Mouse (Mus musculus) neural tube, embryonic 11.5 days (tissue): ENCODE data around the gene Ptprd. TPM values are rescaled to one million over a fixed set of nuclear protein-coding genes. Genes with fewer than 3 reads are reported as not detected.

ENCODE experiments used
- ATAC-seq: fragments of 200-750 bp; cut with Nextera tagmentation; 2 replicates; pipeline ENCODE4 v1.8.0; 2017; ENCODE audit warnings: moderate number of reproducible peaks, mild to moderate bottlenecking, moderate TSS enrichment, moderate library complexity; ENCODE audit not compliant: insufficient read depth, low FRiP score, low TSS enrichment
- DNase-seq: peaks from one replicate; pipeline ENCODE4 v3.0.0-alpha.2; 2015; ENCODE audit warnings: low spot score
- H3K27ac ChIP-seq: fragments of 300-500 bp; sonication (generic); 2 replicates; pipeline ENCODE4 v1.5.1; 2014; ENCODE audit warnings: low read depth, mild to moderate bottlenecking, low read length
- H3K27me3 ChIP-seq: fragments of 300-500 bp; sonication (generic); 2 replicates; pipeline ENCODE4 v1.6.1; 2014; ENCODE audit warnings: mild to moderate bottlenecking, low read length, mixed read lengths; ENCODE audit not compliant: control insufficient read depth, insufficient read depth
- H3K36me3 ChIP-seq: fragments of 300-500 bp; sonication (generic); 2 replicates; pipeline ENCODE4 v1.6.1; 2014; ENCODE audit warnings: mild to moderate bottlenecking, low read length, moderate library complexity, mixed read lengths; ENCODE audit not compliant: control insufficient read depth, insufficient read depth
- H3K4me1 ChIP-seq: fragments of 300-500 bp; sonication (generic); 2 replicates; pipeline ENCODE4 v1.6.1; 2014; ENCODE audit warnings: low read length, mixed read lengths; ENCODE audit not compliant: control insufficient read depth, insufficient read depth
- H3K4me2 ChIP-seq: fragments of 300-500 bp; sonication (generic); 2 replicates; pipeline ENCODE4 v1.6.1; 2014; ENCODE audit warnings: low read depth, mild to moderate bottlenecking, moderate library complexity
- H3K4me3 ChIP-seq: fragments of 300-500 bp; sonication (generic); 2 replicates; pipeline ENCODE4 v1.5.1; 2014; ENCODE audit warnings: low read depth, low read length
- H3K9ac ChIP-seq: fragments of 300-500 bp; sonication (generic); 2 replicates; pipeline ENCODE4 v1.6.1; 2014; ENCODE audit warnings: mild to moderate bottlenecking, low read length
- H3K9me3 ChIP-seq: fragments of 300-500 bp; sonication (generic); 2 replicates; pipeline ENCODE4 v1.6.1; 2016; ENCODE audit warnings: low read length; ENCODE audit not compliant: control insufficient read depth
- WGBS: fragments of 180-500 bp; shearing (Covaris S2); extraction: QIAGEN DNeasy Blood & Tissue Kit; methylation state at CpG from one replicate; pipeline ENCODE4 v1.1.7; 2014; 5-methylcytosine and 5-hydroxymethylcytosine counted together
- polyA plus RNA-seq: library from polyadenylated mRNA; unstranded; fragments of >200 nt; fragmentation: Nextera tagmentation; extraction: Ambion mirVana; gene quantifications from 2 replicates; pipeline ENCODE4 v1.2.1, GENCODE M21; 2014

The Ptprd gene
- polyA plus RNA-seq, 1 experiment from 2014 or later: 41.2 TPM

- Histone ChIP-seq H3K4me3 (no peak overlapping the region), H3K9me3 (no peaks in the 10 kb centered on the region), H3K27ac (no peak overlapping the region), H3K4me2 (no peak overlapping the region), H3K4me1 (no peaks in the 10 kb centered on the region), H3K36me3 (no peaks in the 10 kb centered on the region), H3K9ac (no peak overlapping the region), H3K27me3 (no peaks in the 10 kb centered on the region)
- 90% methylated on average over 1 of the region's 1 CpGs for WGBS
- ATAC-seq (no peak), DNase-seq (no peak)
These were observed 43.3 kb downstream of the Ptprd start for GRCm38 (mm10) chr4:78168447-78168846.

- Histone ChIP-seq H3K27me3 (no peaks in the 10 kb centered on the region), H3K4me1 (no peaks in the 10 kb centered on the region), H3K27ac (no peak overlapping the region), H3K4me3 (no peak overlapping the region), H3K4me2 (no peak overlapping the region), H3K36me3 (no peaks in the 10 kb centered on the region), H3K9ac (no peak overlapping the region), H3K9me3 (no peaks in the 10 kb centered on the region)
- ATAC-seq (no peak), DNase-seq (no peak)
- WGBS: 82% methylated on average over 3 of the region's 3 CpGs
These were observed 51.3 kb downstream of the Ptprd start for GRCm38 (mm10) chr4:78160451-78160850.

DNA sequence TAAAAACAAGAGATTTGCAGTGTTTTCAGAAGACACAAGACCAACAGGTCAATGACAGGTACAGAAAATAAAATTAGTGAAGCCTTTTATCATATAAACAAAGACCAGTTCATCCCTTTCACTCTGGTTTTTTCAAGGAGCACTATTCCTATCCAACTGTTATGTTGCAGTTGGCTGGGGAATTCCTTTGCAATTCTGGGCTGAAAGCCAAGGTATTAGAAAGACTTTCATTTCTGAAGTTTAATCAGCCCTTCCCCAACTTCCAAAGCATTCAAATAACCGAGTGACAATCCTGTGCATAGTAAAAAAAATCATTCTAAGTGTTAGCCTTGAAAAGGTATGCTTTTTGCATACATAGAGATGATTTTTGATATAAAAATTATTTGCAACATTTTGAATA lies 61.2 kb downstream of the Ptprd start:
- H3K9ac ChIP-seq: no peak overlapping the region
- no peaks in the 10 kb centered on the region for H3K4me1 ChIP-seq
- 56% methylated on average over 1 of the region's 1 CpGs for WGBS
- H3K36me3 ChIP-seq: no peaks in the 10 kb centered on the region
- no peak for DNase-seq
- no peak overlapping the region for H3K4me3 ChIP-seq
- no peak overlapping the region for H3K4me2 ChIP-seq
- no peak overlapping the region for H3K27ac ChIP-seq
- H3K9me3 ChIP-seq: no peaks in the 10 kb centered on the region
- no peaks in the 10 kb centered on the region for H3K27me3 ChIP-seq
- ATAC-seq: no peak

DNA sequence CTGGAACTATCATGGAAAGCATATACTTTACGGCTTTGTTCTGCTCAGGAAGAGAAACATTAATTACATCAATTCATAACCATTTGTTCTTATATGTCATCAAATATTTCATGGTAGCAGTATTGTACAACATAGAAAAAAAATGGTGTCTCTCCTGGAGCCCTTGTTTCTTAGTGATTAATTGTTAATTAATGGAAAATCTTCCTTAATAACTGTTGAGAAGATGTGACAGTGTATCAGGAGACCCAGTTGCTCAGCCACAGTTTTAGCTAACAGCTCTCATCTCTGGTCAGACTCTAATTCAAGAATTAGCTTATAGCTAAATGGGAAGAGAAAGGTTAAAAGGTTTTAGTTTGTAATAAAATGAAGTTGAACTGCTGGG lies 69.0 kb downstream of the Ptprd start:
- DNase-seq (no peak), ATAC-seq (no peak)
- H3K4me2 ChIP-seq: no peak overlapping the region
- no peaks in the 10 kb centered on the region for H3K9me3 ChIP-seq
- no peak overlapping the region for H3K27ac ChIP-seq
- H3K27me3 ChIP-seq: no peaks in the 10 kb centered on the region
- H3K36me3 ChIP-seq: no peaks in the 10 kb centered on the region
- peaks cover 2% of the 10 kb centered on the region; the same call in 1 of the 2 replicates for H3K4me1 ChIP-seq
- no peak overlapping the region for H3K4me3 ChIP-seq
- WGBS: 70% methylated on average over 1 of the region's 1 CpGs
- H3K9ac ChIP-seq: no peak overlapping the region

DNA sequence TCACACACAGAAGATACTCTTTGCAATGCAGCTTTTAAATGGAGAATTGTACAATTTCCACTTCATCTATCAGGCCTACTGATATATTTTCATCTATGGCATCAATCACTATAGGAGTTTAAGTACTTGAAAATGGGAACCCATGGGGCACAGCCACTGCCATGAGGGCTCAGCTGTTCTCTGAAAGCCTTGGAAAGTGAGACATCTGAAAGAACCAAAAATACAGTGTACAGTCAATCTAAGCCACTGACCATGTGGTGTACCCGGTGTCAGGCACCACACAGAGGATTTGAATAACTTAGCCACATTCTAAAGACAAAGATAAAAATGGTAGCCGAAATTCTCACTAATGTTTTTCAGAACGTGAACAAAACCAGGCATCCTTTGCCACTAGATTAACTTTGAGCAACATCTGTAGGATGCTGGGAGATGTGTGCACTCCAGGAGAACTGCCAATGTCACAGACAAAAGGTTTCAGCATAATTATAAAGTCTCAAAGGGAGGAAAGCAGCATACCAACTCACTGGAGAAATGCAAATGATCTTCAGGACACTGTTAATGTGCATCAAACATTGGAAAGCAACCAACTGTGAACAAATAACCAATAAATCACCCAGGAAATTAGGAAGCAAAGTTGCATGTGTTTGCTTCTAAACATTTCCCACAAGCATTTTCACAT lies 69.5 kb downstream of the Ptprd start:
- ATAC-seq (peak; percentile 69), DNase-seq (no peak)
- peaks cover 2% of the 10 kb centered on the region; the same call in 1 of the 2 replicates for H3K4me1 ChIP-seq
- H3K27me3 ChIP-seq: no peaks in the 10 kb centered on the region
- no peak overlapping the region for H3K27ac ChIP-seq
- no peak overlapping the region for H3K4me3 ChIP-seq
- H3K4me2 ChIP-seq: no peak overlapping the region
- 71% methylated on average over 3 of the region's 3 CpGs for WGBS
- no peaks in the 10 kb centered on the region for H3K36me3 ChIP-seq
- no peaks in the 10 kb centered on the region for H3K9me3 ChIP-seq
- no peak overlapping the region for H3K9ac ChIP-seq

GRCm38 (mm10) chr4:78110898-78111297 lies 100.9 kb downstream of the Ptprd start:
- Histone ChIP-seq H3K36me3 (no peaks in the 10 kb centered on the region), H3K4me1 (no peaks in the 10 kb centered on the region), H3K27me3 (no peaks in the 10 kb centered on the region), H3K9ac (no peak overlapping the region), H3K27ac (no peak overlapping the region), H3K4me2 (no peak overlapping the region), H3K4me3 (no peak overlapping the region), H3K9me3 (no peaks in the 10 kb centered on the region)
- DNase-seq: no peak
- 17% methylated on average over 3 of the region's 3 CpGs for WGBS
- no peak for ATAC-seq

GRCm38 (mm10) chr4:78097526-78097925 lies 114.2 kb downstream of the Ptprd start:
- Histone ChIP-seq H3K4me2 (no peak overlapping the region), H3K9me3 (no peaks in the 10 kb centered on the region), H3K4me1 (no peaks in the 10 kb centered on the region), H3K36me3 (no peaks in the 10 kb centered on the region), H3K27ac (no peak overlapping the region), H3K9ac (no peak overlapping the region), H3K4me3 (no peak overlapping the region), H3K27me3 (no peaks in the 10 kb centered on the region)
- DNase-seq: no peak
- no peak for ATAC-seq

DNA sequence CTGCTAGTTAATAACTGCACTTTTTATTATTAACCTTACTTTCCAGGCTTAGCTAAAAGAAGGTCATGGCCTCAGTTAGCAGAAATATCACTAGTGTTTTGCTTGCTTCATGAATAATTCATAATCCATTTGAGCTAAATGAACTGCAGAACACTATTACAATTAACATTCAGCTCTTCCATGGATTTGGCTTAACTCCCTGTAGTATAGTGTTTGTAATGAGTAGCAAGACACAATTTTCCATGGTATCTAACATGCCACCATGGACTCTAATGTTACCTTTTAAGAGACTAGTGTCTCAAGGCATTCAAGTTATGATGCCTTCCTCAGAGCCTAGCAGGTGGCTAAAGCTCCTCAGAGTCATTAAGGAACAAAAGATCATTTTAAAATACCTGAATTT lies 129.0 kb downstream of the Ptprd start:
- DNase-seq (no peak), ATAC-seq (no peak)
- no peak overlapping the region for H3K9ac ChIP-seq
- H3K9me3 ChIP-seq: no peaks in the 10 kb centered on the region
- no peaks in the 10 kb centered on the region for H3K36me3 ChIP-seq
- no peak overlapping the region for H3K4me3 ChIP-seq
- H3K4me1 ChIP-seq: no peaks in the 10 kb centered on the region
- H3K4me2 ChIP-seq: no peak overlapping the region
- H3K27me3 ChIP-seq: no peaks in the 10 kb centered on the region
- no peak overlapping the region for H3K27ac ChIP-seq

DNA sequence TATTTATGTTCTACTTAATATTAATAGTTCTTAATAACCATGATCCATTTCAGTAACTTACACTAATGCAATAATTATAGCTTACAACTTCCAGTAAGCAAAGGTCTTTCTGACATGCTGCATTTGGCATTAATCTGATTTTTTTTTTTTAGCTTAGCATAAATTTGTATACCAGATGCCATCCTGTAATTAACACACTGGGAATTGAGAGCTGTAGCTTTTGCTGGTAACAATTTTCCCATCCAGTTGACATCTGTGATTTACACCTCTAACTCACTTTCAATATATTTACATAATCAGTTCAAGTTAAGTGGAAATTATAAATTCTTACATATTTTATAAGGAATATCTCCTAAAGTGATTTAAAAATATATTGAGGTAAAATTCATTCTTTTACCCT lies 134.3 kb downstream of the Ptprd start:
- no peaks in the 10 kb centered on the region for H3K27me3 ChIP-seq
- H3K4me2 ChIP-seq: no peak overlapping the region
- no peaks in the 10 kb centered on the region for H3K4me1 ChIP-seq
- H3K9ac ChIP-seq: no peak overlapping the region
- no peaks in the 10 kb centered on the region for H3K36me3 ChIP-seq
- no peak overlapping the region for H3K4me3 ChIP-seq
- DNase-seq (no peak), ATAC-seq (no peak)
- H3K27ac ChIP-seq: no peak overlapping the region
- no peaks in the 10 kb centered on the region for H3K9me3 ChIP-seq
